Mouse (Mus musculus): ENCODE results near the gene Hsf2bp. TPM values are rescaled to one million over a fixed set of nuclear protein-coding genes. Genes with fewer than 3 reads are reported as not detected.
A peak's percentile ranks its signal among the peaks of the same experiment; 100 is the strongest.

The Hsf2bp gene
- polyA plus RNA-seq, 1 experiment: not detected

GRCm38 (mm10) chr17:31923310-31923970 is 112.7 kb downstream of the Hsf2bp start:
- Histone ChIP-seq H3K27ac (replicated peaks; ENCODE audit: low read depth, low read length) (no peak overlapping the region), H3K4me1 (ENCODE audit: control insufficient read depth, insufficient read depth, insufficient read length, low read length) (peaks cover 22% of the 10 kb centered on the region), H3K4me3 (ENCODE audit: insufficient read depth, low read depth, low read length) (no peak overlapping the region)

GRCm38 (mm10) chr17:31920589-31921190 is 115.5 kb downstream of the Hsf2bp start:
- Histone ChIP-seq H3K27ac (replicated peaks; ENCODE audit: low read depth, low read length) (peak overlapping the region; percentile 77), H3K4me3 (ENCODE audit: insufficient read depth, low read depth, low read length) (no peak overlapping the region), H3K4me1 (ENCODE audit: control insufficient read depth, insufficient read depth, insufficient read length, low read length) (peaks cover 18% of the 10 kb centered on the region)

GRCm38 (mm10) chr17:31919599-31919998 is 116.5 kb downstream of the Hsf2bp start:
- Histone ChIP-seq H3K4me3 (ENCODE audit: insufficient read depth, low read depth, low read length) (no peak overlapping the region), H3K27ac (replicated peaks; ENCODE audit: low read depth, low read length) (peak overlapping the region; percentile 17)

GRCm38 (mm10) chr17:31918374-31918773 is 117.8 kb downstream of the Hsf2bp start:
- Histone ChIP-seq H3K4me3 (ENCODE audit: insufficient read depth, low read depth, low read length) (no peak overlapping the region), H3K4me1 (ENCODE audit: control insufficient read depth, insufficient read depth, insufficient read length, low read length) (peaks cover 16% of the 10 kb centered on the region), H3K27ac (replicated peaks; ENCODE audit: low read depth, low read length) (no peak overlapping the region)

More at GRCm38 (mm10) chr17:31919599-31919998, 116.5 kb downstream of the Hsf2bp start:
- peaks cover 15% of the 10 kb centered on the region for H3K4me1 ChIP-seq (ENCODE audit: control insufficient read depth, insufficient read depth, insufficient read length, low read length)

GRCm38 (mm10) chr17:31916461-31916775 is 119.7 kb downstream of the Hsf2bp start:
- H3K4me3 ChIP-seq (ENCODE audit: insufficient read depth, low read depth, low read length): no peak overlapping the region
- H3K4me1 ChIP-seq (ENCODE audit: control insufficient read depth, insufficient read depth, insufficient read length, low read length): peaks cover 21% of the 10 kb centered on the region
- H3K27ac ChIP-seq (replicated peaks; ENCODE audit: low read depth, low read length): no peak overlapping the region

GRCm38 (mm10) chr17:31915756-31916460 is 120.2 kb downstream of the Hsf2bp start:
- Histone ChIP-seq H3K4me1 (ENCODE audit: control insufficient read depth, insufficient read depth, insufficient read length, low read length) (peaks cover 18% of the 10 kb centered on the region), H3K27ac (replicated peaks; ENCODE audit: low read depth, low read length) (no peak overlapping the region), H3K4me3 (ENCODE audit: insufficient read depth, low read depth, low read length) (no peak overlapping the region)

GRCm38 (mm10) chr17:31914323-31914722 is 121.8 kb downstream of the Hsf2bp start:
- H3K4me1 ChIP-seq (ENCODE audit: control insufficient read depth, insufficient read depth, insufficient read length, low read length): peaks cover 9% of the 10 kb centered on the region
- H3K27ac ChIP-seq (replicated peaks; ENCODE audit: low read depth, low read length): no peak overlapping the region
- no peak overlapping the region for H3K4me3 ChIP-seq (ENCODE audit: insufficient read depth, low read depth, low read length)

- no peak overlapping the region for H3K4me3 ChIP-seq (ENCODE audit: insufficient read depth, low read depth, low read length)
- H3K4me1 ChIP-seq (ENCODE audit: control insufficient read depth, insufficient read depth, insufficient read length, low read length): peaks cover 9% of the 10 kb centered on the region
- H3K27ac ChIP-seq (replicated peaks; ENCODE audit: low read depth, low read length): peak overlapping the region; percentile 75
These were observed 123.1 kb downstream of the Hsf2bp start for GRCm38 (mm10) chr17:31912881-31913662.

GRCm38 (mm10) chr17:31912387-31912786 is 123.8 kb downstream of the Hsf2bp start:
- H3K27ac ChIP-seq (replicated peaks; ENCODE audit: low read depth, low read length): peak overlapping the region; percentile 75
- H3K4me3 ChIP-seq (ENCODE audit: insufficient read depth, low read depth, low read length): no peak overlapping the region
- H3K4me1 ChIP-seq (ENCODE audit: control insufficient read depth, insufficient read depth, insufficient read length, low read length): peaks cover 9% of the 10 kb centered on the region

GRCm38 (mm10) chr17:31908966-31909365 is 127.2 kb downstream of the Hsf2bp start:
- H3K4me1 ChIP-seq (ENCODE audit: control insufficient read depth, insufficient read depth, insufficient read length, low read length): peaks cover 19% of the 10 kb centered on the region
- H3K27ac ChIP-seq (replicated peaks; ENCODE audit: low read depth, low read length): no peak overlapping the region
- no peak overlapping the region for H3K4me3 ChIP-seq (ENCODE audit: insufficient read depth, low read depth, low read length)

GRCm38 (mm10) chr17:31906441-31906840 is 129.7 kb downstream of the Hsf2bp start:
- peaks cover 16% of the 10 kb centered on the region for H3K4me1 ChIP-seq (ENCODE audit: control insufficient read depth, insufficient read depth, insufficient read length, low read length)
- H3K27ac ChIP-seq (replicated peaks; ENCODE audit: low read depth, low read length): peak overlapping the region; percentile 99
- no peak overlapping the region for H3K4me3 ChIP-seq (ENCODE audit: insufficient read depth, low read depth, low read length)

- H3K4me1 ChIP-seq (ENCODE audit: control insufficient read depth, insufficient read depth, insufficient read length, low read length): peaks cover 16% of the 10 kb centered on the region
- no peak overlapping the region for H3K4me3 ChIP-seq (ENCODE audit: insufficient read depth, low read depth, low read length)
- peak overlapping the region; percentile 99 for H3K27ac ChIP-seq (replicated peaks; ENCODE audit: low read depth, low read length)
These were observed 130.3 kb downstream of the Hsf2bp start for GRCm38 (mm10) chr17:31905791-31906211.

GRCm38 (mm10) chr17:31905201-31905790 is 130.9 kb downstream of the Hsf2bp start:
- peak overlapping the region; percentile 11; the same call in 1 of the 2 replicates for H3K4me3 ChIP-seq (ENCODE audit: insufficient read depth, low read depth, low read length)
- peak overlapping the region; percentile 99 for H3K27ac ChIP-seq (replicated peaks; ENCODE audit: low read depth, low read length)
- H3K4me1 ChIP-seq (ENCODE audit: control insufficient read depth, insufficient read depth, insufficient read length, low read length): peaks cover 16% of the 10 kb centered on the region

GRCm38 (mm10) chr17:31904036-31904435 is 132.1 kb downstream of the Hsf2bp start:
- Histone ChIP-seq H3K4me3 (ENCODE audit: insufficient read depth, low read depth, low read length) (no peak overlapping the region), H3K27ac (replicated peaks; ENCODE audit: low read depth, low read length) (peak overlapping the region; percentile 99), H3K4me1 (ENCODE audit: control insufficient read depth, insufficient read depth, insufficient read length, low read length) (peaks cover 16% of the 10 kb centered on the region)

Measured in brown adipose tissue, adult 24 weeks (tissue).